Mouse (Mus musculus) lung, postnatal 25 days (tissue): ENCODE measurements at regions not wholly inside any gene's neighbourhood (a gene's known extent, or its start where the extent isn't known, plus 50 kb on each side); places are given as distances from the start of the nearest gene placed in this dataset.

Experiments
- DNase-seq: peaks from one replicate; pipeline ENCODE4 v3.0.0; 2022; ENCODE audit warnings: low spot score

DNA sequence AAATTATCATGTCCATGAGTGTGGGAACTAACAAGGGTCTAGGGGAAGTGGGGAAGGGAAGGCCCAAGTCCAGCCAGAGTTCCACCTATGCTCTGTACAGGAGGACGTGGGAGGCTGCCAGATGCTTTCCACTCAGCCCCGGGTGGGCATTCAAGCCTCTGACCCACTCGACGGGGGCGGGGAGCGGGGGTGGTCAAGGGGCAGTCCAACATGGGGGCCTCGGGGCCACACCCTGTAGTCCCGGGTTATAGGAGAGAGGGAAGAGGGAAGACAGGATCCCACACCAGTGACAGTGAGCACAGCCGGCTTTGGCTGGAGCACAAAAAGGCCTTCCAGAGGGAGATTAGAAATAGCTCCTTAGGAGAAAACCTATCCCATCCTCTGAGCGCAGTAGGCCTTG lies 283.1 kb upstream of the Ddi1 start:
- DNase-seq, result no peak

GRCm38 (mm10) chr9:6540178-6540700 lies 270.6 kb upstream of the Ddi1 start:
- no peak for DNase-seq

DNA sequence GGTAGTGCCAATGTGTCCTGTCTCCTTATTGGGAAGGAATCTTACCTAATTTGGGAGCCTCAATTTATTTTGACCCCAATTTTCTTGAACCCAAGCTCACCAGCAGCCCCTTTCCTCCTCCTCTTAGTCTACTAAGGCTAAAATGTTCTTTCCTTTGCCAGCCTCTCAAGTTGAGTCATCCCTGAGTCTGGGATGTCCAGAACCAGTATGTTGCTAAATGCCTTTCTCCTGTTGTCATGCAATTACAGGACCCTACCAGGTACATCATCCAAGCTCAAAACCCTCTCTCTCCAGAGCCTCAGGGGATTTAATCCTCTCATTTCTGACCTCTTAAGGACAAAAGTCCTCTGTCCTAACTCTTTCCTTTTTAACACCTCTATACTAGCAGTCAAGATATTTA lies 259.2 kb upstream of the Ddi1 start:
- no peak for DNase-seq

GRCm38 (mm10) chr9:6517194-6517593 lies 247.5 kb upstream of the Ddi1 start:
- DNase-seq, result no peak

GRCm38 (mm10) chr9:6497786-6498185 lies 228.1 kb upstream of the Ddi1 start:
- DNase-seq, result no peak

DNA sequence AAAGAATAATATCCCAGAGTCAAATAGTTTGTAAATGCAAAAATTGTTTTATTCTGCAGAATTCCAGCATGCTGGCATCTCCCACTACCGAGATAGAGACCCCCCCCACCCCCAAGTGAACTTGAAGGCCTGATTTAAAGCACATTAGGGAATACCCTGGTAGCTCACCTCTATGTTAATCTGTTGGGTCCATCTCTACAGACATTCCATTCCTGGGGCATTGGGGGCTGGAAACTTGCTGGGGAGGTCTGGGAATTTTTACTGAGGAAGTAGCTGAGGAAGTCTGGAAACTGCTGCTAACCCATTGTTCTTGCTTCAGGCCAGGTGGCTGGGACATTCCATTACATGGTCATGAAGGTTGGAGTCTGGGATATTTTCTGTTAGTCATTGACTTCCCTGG lies 210.8 kb upstream of the Ddi1 start:
- no peak for DNase-seq

DNA sequence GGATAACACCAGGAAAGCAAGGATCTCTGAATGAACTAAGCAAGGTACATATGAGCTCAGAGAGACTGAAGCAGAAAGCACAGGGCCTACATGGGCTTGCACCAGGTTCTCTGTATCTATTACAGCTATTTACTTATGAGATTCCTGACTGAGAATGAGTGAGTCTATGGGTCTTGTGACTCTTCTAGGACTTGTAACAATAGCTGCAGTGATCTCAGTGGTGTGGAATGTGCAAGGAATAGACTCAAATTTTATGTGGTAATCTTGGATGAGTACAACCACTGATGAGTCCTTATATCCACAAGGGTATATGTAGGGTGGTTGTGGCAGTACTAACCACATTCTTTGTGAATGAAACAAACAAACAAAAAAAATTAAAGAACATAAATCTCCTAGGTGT lies 184.9 kb upstream of the Ddi1 start:
- DNase-seq, result no peak

DNA sequence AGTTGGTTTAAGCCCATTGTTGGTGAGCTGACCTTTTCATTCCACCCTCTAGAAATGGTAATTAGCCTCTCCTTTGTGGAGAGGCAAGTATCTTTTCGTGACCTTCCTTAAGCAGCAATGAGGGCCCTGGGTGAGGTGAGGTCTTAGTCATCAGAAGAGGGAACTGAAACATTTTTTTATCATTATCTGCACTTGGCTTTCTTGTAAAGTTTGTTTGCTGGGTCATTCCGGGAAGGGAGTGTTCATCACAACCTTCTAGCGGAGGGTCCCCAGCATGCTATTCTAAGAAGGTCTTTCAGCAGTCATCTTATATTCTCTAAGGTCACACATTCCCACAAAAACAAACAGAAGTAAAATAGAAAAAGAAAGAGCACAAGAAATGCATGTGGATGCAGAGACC lies 165.6 kb upstream of the Ddi1 start:
- no peak for DNase-seq

GRCm38 (mm10) chr9:6433813-6434456 lies 164.3 kb upstream of the Ddi1 start:
- DNase-seq, result no peak

DNA sequence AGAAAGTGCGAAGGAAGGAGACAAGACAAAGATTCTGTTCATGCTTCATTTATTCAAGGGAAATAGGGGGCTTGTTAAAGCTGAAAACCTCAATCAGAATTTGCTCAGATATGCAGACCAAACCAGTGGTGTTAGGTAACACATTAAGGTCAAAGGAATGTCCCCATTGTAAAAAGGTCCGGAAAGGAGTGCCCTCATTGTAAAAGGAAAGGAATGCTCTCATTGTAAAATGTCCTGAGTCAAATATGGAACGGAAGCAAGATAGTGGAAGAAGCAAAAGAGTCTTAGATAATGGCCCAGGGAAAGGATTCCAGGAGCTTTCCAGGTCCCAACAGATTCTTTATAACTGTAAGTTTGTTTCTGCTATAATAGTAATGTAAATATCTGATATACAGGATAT lies 161.2 kb upstream of the Ddi1 start:
- DNase-seq, result peak; percentile 37

- no peak for DNase-seq
Observed at GRCm38 (mm10) chr9:6430437-6430836, 160.8 kb upstream of the Ddi1 start.
